Mouse (Mus musculus) megakaryocyte, embryonic 14.5 days (primary cell): ENCODE measurements at regions not wholly inside any gene's neighbourhood (a gene's known extent, or its start where the extent isn't known, plus 50 kb on each side); places are given as distances from the start of the nearest gene placed in this dataset.

Experiments used
- FLI1 ChIP-seq: IDR thresholded peaks from 2 replicates; pipeline ENCODE4 v1.6.1; 2012; ENCODE audit warnings: low read length, inconsistent platforms, mixed read lengths
- GATA1 ChIP-seq: IDR thresholded peaks from 3 replicates; pipeline ENCODE4 v1.6.1; 2012; ENCODE audit warnings: mixed read lengths, low read length, inconsistent platforms, borderline replicate concordance

DNA sequence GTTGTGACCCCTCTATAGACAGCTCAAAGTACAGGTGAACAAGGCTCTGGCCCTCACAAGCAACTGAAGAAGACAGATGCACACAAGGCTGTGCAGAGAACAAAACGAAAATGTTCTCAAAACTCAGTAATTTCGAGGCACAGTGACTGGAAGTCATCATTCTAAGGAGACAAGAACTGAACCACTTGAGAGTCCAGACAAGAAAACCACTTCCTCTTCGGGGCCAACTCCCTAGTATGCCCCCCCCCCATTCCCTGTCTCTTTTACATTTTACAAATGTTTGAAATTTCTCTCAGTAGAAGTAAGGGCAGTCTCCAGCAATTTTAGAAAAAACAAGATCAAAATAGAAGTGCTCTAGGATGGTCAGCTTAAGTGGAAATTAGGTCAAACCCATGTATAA, 184.0 kb downstream of the Sptssa start:
- no peak for TF ChIP-seq GATA1
- no peak for TF ChIP-seq FLI1
